Mouse (Mus musculus) midbrain, embryonic 13.5 days (tissue): Measurements from ENCODE around the gene Fbln2. TPM values are rescaled to one million over a fixed set of nuclear protein-coding genes. Genes with fewer than 3 reads are reported as not detected.

Experiments
- ATAC-seq: fragments of 200-750 bp; cut with Nextera tagmentation; 2 replicates; pipeline ENCODE4 v1.8.0; 2017; ENCODE audit warnings: mild to moderate bottlenecking, moderate TSS enrichment, moderate library complexity
- H3K27ac ChIP-seq: fragments of 300-500 bp; sonication (generic); 2 replicates; pipeline ENCODE4 v1.5.1; 2015; ENCODE audit warnings: inconsistent platforms, mild to moderate bottlenecking, moderate library complexity
- H3K27me3 ChIP-seq: fragments of 300-500 bp; sonication (generic); 2 replicates; pipeline ENCODE4 v1.6.1; 2015; ENCODE audit warnings: mild to moderate bottlenecking, inconsistent platforms
- H3K36me3 ChIP-seq: fragments of 300-500 bp; sonication (generic); 2 replicates; pipeline ENCODE4 v1.6.1; 2015; ENCODE audit warnings: mild to moderate bottlenecking, inconsistent platforms
- H3K4me1 ChIP-seq: fragments of 300-500 bp; sonication (generic); replicated peaks from 2 replicates; pipeline ENCODE4 v1.6.1; 2015; ENCODE audit warnings: inconsistent platforms
- H3K4me2 ChIP-seq: fragments of 300-500 bp; sonication (generic); replicated peaks from 2 replicates; pipeline ENCODE4 v1.6.1; 2015; ENCODE audit warnings: moderate library complexity, mild to moderate bottlenecking, inconsistent platforms
- H3K4me3 ChIP-seq: fragments of 300-500 bp; sonication (generic); replicated peaks from 2 replicates; pipeline ENCODE4 v1.5.1; 2015; ENCODE audit warnings: mild to moderate bottlenecking, inconsistent platforms
- H3K9ac ChIP-seq: fragments of 300-500 bp; sonication (generic); replicated peaks from 2 replicates; pipeline ENCODE4 v1.6.1; 2015; ENCODE audit warnings: mild to moderate bottlenecking, inconsistent platforms
- H3K9me3 ChIP-seq: fragments of 300-500 bp; sonication (generic); 2 replicates; pipeline ENCODE4 v1.6.1; 2016; ENCODE audit warnings: mild to moderate bottlenecking, inconsistent platforms
- WGBS: fragments of 180-500 bp; shearing (Covaris S2); methylation state at CpG from one replicate; pipeline ENCODE4 v1.1.7; 2015; 5-methylcytosine and 5-hydroxymethylcytosine counted together
- polyA plus RNA-seq: library from polyadenylated mRNA; unstranded; fragments of >200 nt; fragmentation: Nextera tagmentation; extraction: Ambion mirVana; gene quantifications from 2 replicates; pipeline ENCODE4 v1.2.1, GENCODE M21; 2015

Fbln2 gene
- polyA plus RNA-seq, 1 experiment from 2014 or later = 11.1 TPM

- H3K27ac ChIP-seq = no peak overlapping the region
These were observed 47.3 kb downstream of the Fbln2 start for GRCm38 (mm10) chr6:91259440-91260120.

GRCm38 (mm10) chr6:91260347-91260986, 48.2 kb downstream of the Fbln2 start:
- no peaks in the 10 kb centered on the region for H3K36me3 ChIP-seq
- no peaks in the 10 kb centered on the region for H3K27me3 ChIP-seq
- no peak overlapping the region for H3K4me2 ChIP-seq
- H3K4me3 ChIP-seq = no peak overlapping the region
- WGBS = 84% methylated on average over 8 of the region's 8 CpGs
- peaks cover 12% of the 10 kb centered on the region for H3K4me1 ChIP-seq
- no peak for ATAC-seq
- H3K9ac ChIP-seq = no peak overlapping the region
- no peak overlapping the region for H3K27ac ChIP-seq
- no peaks in the 10 kb centered on the region for H3K9me3 ChIP-seq

More at GRCm38 (mm10) chr6:91259440-91260120, 47.3 kb downstream of the Fbln2 start:
- H3K9me3 ChIP-seq = no peaks in the 10 kb centered on the region
- H3K27me3 ChIP-seq = no peaks in the 10 kb centered on the region
- peaks cover 11% of the 10 kb centered on the region for H3K4me1 ChIP-seq
- H3K4me2 ChIP-seq = no peak overlapping the region
- ATAC-seq = no peak
- H3K4me3 ChIP-seq = no peak overlapping the region
- H3K9ac ChIP-seq = no peak overlapping the region
- 88% methylated on average over 16 of the region's 16 CpGs for WGBS
- H3K36me3 ChIP-seq = no peaks in the 10 kb centered on the region

DNA sequence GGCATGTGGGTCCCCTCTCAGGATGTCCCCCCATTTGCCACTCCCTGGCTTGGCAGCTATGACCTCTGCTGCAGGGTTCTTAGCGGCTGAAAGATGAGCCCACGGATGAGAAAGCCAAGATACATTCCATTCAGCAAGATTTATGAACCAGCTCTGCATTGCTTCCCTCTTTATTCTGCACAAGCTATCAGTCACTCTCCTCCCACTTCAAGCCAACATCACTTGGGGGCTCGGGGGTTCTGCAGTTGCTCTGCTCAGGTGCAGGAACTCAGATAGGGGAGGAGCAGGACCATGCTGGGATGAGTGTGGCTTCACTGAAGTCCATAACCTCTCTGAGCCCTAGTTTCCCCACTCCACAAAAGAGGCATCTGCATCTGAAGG, 48.7 kb downstream of the Fbln2 start:
- H3K27me3 ChIP-seq = no peaks in the 10 kb centered on the region
- WGBS = 34% methylated on average over 3 of the region's 3 CpGs
- no peak for ATAC-seq
- H3K9ac ChIP-seq = no peak overlapping the region; the same call in 1 of the 2 replicates
- H3K4me1 ChIP-seq = peaks cover 16% of the 10 kb centered on the region
- H3K9me3 ChIP-seq = no peaks in the 10 kb centered on the region
- H3K4me3 ChIP-seq = no peak overlapping the region
- H3K36me3 ChIP-seq = no peaks in the 10 kb centered on the region
- H3K27ac ChIP-seq = no peak overlapping the region
- no peak overlapping the region for H3K4me2 ChIP-seq

- H3K36me3 ChIP-seq = no peaks in the 10 kb centered on the region
- no peak overlapping the region for H3K4me2 ChIP-seq
- peaks cover 19% of the 10 kb centered on the region for H3K4me1 ChIP-seq
- WGBS = 83% methylated on average over 12 of the region's 12 CpGs
- no peak overlapping the region for H3K9ac ChIP-seq
- no peak for ATAC-seq
- no peaks in the 10 kb centered on the region for H3K9me3 ChIP-seq
- H3K4me3 ChIP-seq = no peak overlapping the region
- H3K27me3 ChIP-seq = no peaks in the 10 kb centered on the region
- peak overlapping the region; percentile 45; the same call in 1 of the 2 replicates for H3K27ac ChIP-seq
These were observed 53.4 kb downstream of the Fbln2 start for GRCm38 (mm10) chr6:91265616-91266015.

- peak overlapping the region; percentile 45; the same call in 1 of the 2 replicates for H3K27ac ChIP-seq
- WGBS = 78% methylated on average over 1 of the region's 1 CpGs
- no peak overlapping the region for H3K4me3 ChIP-seq
- H3K4me2 ChIP-seq = no peak overlapping the region
- H3K4me1 ChIP-seq = peaks cover 9% of the 10 kb centered on the region
- no peak for ATAC-seq
- H3K9ac ChIP-seq = no peak overlapping the region
- H3K36me3 ChIP-seq = no peaks in the 10 kb centered on the region
- no peaks in the 10 kb centered on the region for H3K27me3 ChIP-seq
- H3K9me3 ChIP-seq = no peaks in the 10 kb centered on the region
These were observed 54.4 kb downstream of the Fbln2 start for GRCm38 (mm10) chr6:91266647-91267046.

- Histone ChIP-seq H3K27me3 (no peaks in the 10 kb centered on the region), H3K9me3 (no peaks in the 10 kb centered on the region), H3K27ac (no peak overlapping the region), H3K4me3 (no peak overlapping the region), H3K4me1 (peaks cover 8% of the 10 kb centered on the region), H3K4me2 (no peak overlapping the region), H3K9ac (no peak overlapping the region), H3K36me3 (no peaks in the 10 kb centered on the region)
- no peak for ATAC-seq
- WGBS = 60% methylated on average over 9 of the region's 9 CpGs
These were observed 56.1 kb downstream of the Fbln2 start for GRCm38 (mm10) chr6:91268318-91268717.

GRCm38 (mm10) chr6:91277549-91277948, 65.3 kb downstream of the Fbln2 start:
- H3K27ac ChIP-seq = no peak overlapping the region

DNA sequence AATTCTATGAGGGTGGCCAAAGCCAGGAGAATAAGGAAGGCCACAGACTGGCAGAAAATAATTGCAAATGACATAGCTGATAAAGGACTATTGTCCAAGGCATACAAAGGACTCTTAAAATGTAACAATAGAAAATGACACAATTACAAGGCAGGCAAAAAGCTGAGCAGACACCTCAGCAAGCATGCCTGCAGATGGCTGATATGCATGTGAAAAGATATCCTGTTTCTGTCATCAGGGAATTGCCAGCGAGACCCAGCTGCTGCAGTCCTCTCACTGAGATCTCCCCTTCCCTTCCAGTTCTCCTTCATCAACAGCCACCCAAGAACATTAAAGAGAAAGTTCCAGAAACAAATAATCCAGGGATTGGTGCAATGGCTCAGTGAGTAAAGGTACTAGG, 66.0 kb downstream of the Fbln2 start:
- no peak overlapping the region for H3K4me3 ChIP-seq
- WGBS = 8% methylated on average over 1 of the region's 1 CpGs
- no peak for ATAC-seq
- H3K4me1 ChIP-seq = peaks cover 13% of the 10 kb centered on the region
- H3K27me3 ChIP-seq = peaks cover 13% of the 10 kb centered on the region
- no peak overlapping the region for H3K27ac ChIP-seq
- no peak overlapping the region for H3K4me2 ChIP-seq
- H3K9me3 ChIP-seq = no peaks in the 10 kb centered on the region
- H3K9ac ChIP-seq = no peak overlapping the region
- no peaks in the 10 kb centered on the region for H3K36me3 ChIP-seq

More at GRCm38 (mm10) chr6:91277549-91277948, 65.3 kb downstream of the Fbln2 start:
- no peaks in the 10 kb centered on the region for H3K9me3 ChIP-seq
- no peak overlapping the region for H3K4me3 ChIP-seq
- no peak overlapping the region for H3K9ac ChIP-seq
- H3K27me3 ChIP-seq = peaks cover 6% of the 10 kb centered on the region
- no peaks in the 10 kb centered on the region for H3K36me3 ChIP-seq
- no peak overlapping the region for H3K4me2 ChIP-seq
- 1% methylated on average over 7 of the region's 7 CpGs for WGBS
- H3K4me1 ChIP-seq = peaks cover 13% of the 10 kb centered on the region
- 0 out of 2 replicates have a peak, but pooled peaks have one; percentile 37 for ATAC-seq

DNA sequence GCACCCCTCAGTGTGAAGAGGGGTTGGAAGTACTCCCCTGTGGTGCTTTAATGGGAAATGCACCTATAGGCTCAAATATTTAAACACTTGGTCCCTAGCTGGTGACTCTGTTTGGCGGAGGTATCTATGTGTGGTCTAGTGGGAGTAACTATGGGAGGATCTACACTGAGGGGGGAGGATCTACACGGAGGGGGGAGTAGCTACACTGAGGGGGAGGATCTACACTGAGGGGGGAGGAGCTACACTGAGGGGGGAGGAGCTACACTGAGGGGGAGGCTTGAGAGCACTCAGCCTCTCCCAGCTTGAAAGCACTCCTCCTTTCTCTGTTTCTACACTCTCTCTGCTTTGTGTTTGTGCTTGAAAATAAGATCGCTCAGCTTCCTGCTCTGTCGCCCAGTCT, 67.2 kb downstream of the Fbln2 start:
- no peaks in the 10 kb centered on the region for H3K9me3 ChIP-seq
- no peaks in the 10 kb centered on the region for H3K36me3 ChIP-seq
- WGBS = 45% methylated on average over 4 of the region's 4 CpGs
- no peak overlapping the region for H3K9ac ChIP-seq
- H3K27me3 ChIP-seq = peaks cover 17% of the 10 kb centered on the region
- H3K27ac ChIP-seq = no peak overlapping the region
- H3K4me2 ChIP-seq = no peak overlapping the region
- H3K4me1 ChIP-seq = peaks cover 19% of the 10 kb centered on the region
- no peak for ATAC-seq
- no peak overlapping the region for H3K4me3 ChIP-seq

GRCm38 (mm10) chr6:91281206-91281605, 69.0 kb downstream of the Fbln2 start:
- WGBS = 4% methylated on average over 6 of the region's 6 CpGs
- Histone ChIP-seq H3K27me3 (peaks cover 22% of the 10 kb centered on the region), H3K27ac (no peak overlapping the region), H3K9ac (no peak overlapping the region; the same call in 1 of the 2 replicates), H3K4me3 (no peak overlapping the region), H3K4me1 (peaks cover 36% of the 10 kb centered on the region), H3K9me3 (no peaks in the 10 kb centered on the region), H3K4me2 (no peak overlapping the region), H3K36me3 (no peaks in the 10 kb centered on the region)
- ATAC-seq = peak; percentile 21

DNA sequence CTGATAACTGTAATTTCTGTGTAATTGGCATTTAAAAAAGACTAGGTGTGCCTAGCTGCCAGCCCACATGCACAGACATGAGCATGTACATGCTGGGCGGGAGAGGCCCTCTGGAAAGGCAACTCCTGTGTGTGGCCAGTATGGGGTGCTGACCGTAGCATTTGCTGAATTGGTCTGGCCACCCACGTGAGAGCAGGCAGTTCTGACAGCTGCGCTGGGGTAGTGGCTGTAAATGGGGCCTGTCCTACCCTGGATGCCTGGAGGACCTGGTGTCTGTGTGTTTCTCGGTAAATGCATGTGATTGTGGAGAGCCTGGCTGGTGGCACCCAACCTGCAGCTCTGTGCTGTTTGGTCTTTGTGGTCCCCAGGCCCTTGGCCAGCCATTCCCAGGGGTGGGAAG, 69.5 kb downstream of the Fbln2 start:
- WGBS = 53% methylated on average over 5 of the region's 5 CpGs
- no peak for ATAC-seq
- no peak overlapping the region for H3K27ac ChIP-seq

DNA sequence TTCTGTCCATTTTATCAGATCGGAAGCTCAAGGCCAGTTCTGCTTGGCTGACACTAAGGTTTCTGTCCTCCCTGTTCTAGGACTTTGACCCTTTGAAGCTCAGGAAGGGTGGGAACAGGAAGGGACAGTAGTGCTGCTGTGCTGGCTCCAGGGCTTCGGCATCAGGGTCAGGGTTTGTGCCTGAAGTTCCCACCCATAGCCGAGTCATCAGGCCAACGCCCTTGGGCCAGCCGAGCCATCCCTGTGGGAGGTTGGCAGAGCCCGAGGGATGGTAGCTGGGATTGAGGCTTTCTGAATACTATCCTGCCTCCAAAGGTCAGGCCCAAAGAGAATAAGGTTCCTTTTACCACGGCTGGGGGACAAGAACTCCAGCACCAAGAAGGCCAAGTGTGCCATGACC, 70.8 kb downstream of the Fbln2 start:
- ATAC-seq = no peak
- WGBS = 79% methylated on average over 7 of the region's 7 CpGs
- Histone ChIP-seq H3K9ac (no peak overlapping the region), H3K9me3 (no peaks in the 10 kb centered on the region), H3K27ac (no peak overlapping the region), H3K36me3 (no peaks in the 10 kb centered on the region), H3K4me1 (peaks cover 46% of the 10 kb centered on the region), H3K27me3 (peaks cover 31% of the 10 kb centered on the region), H3K4me2 (no peak overlapping the region), H3K4me3 (no peak overlapping the region)

More for the DNA sequence above, 69.5 kb downstream of the Fbln2 start:
- Histone ChIP-seq H3K4me2 (no peak overlapping the region), H3K36me3 (no peaks in the 10 kb centered on the region), H3K9me3 (no peaks in the 10 kb centered on the region), H3K9ac (no peak overlapping the region), H3K4me3 (no peak overlapping the region), H3K4me1 (peaks cover 41% of the 10 kb centered on the region), H3K27me3 (peaks cover 25% of the 10 kb centered on the region)
